Mouse (Mus musculus) heart, embryonic 15.5 days (tissue): Measurements from ENCODE around the gene Papss1. TPM values are rescaled to one million over a fixed set of nuclear protein-coding genes. Genes with fewer than 3 reads are reported as not detected.

Experiments
- ATAC-seq: fragments of 200-750 bp; cut with Nextera tagmentation; replicated peaks from 2 replicates; pipeline ENCODE4 v1.8.0; 2017; ENCODE audit warnings: low read depth, moderate TSS enrichment; ENCODE audit not compliant: insufficient number of reproducible peaks, insufficient read depth, low FRiP score
- H3K27ac ChIP-seq: fragments of 300-500 bp; sonication (generic); 2 replicates; pipeline ENCODE4 v1.5.1; 2015; ENCODE audit warnings: mild to moderate bottlenecking, inconsistent platforms
- H3K27me3 ChIP-seq: fragments of 300-500 bp; sonication (generic); 2 replicates; pipeline ENCODE4 v1.6.1; 2015; ENCODE audit warnings: inconsistent platforms
- H3K36me3 ChIP-seq: fragments of 300-500 bp; sonication (generic); 2 replicates; pipeline ENCODE4 v1.6.1; 2015; ENCODE audit warnings: mild to moderate bottlenecking, inconsistent platforms
- H3K4me1 ChIP-seq: fragments of 300-500 bp; sonication (generic); replicated peaks from 2 replicates; pipeline ENCODE4 v1.6.1; 2015; ENCODE audit warnings: inconsistent platforms
- H3K4me2 ChIP-seq: fragments of 300-500 bp; sonication (generic); 2 replicates; pipeline ENCODE4 v1.6.1; 2015; ENCODE audit warnings: inconsistent platforms, mild to moderate bottlenecking, moderate library complexity
- H3K4me3 ChIP-seq: fragments of 300-500 bp; sonication (generic); 2 replicates; pipeline ENCODE4 v1.5.1; 2015; ENCODE audit warnings: mild to moderate bottlenecking, inconsistent platforms
- H3K9ac ChIP-seq: fragments of 300-500 bp; sonication (generic); 2 replicates; pipeline ENCODE4 v1.6.1; 2015; ENCODE audit warnings: mild to moderate bottlenecking, inconsistent platforms
- H3K9me3 ChIP-seq: fragments of 300-500 bp; sonication (generic); replicated peaks from 2 replicates; pipeline ENCODE4 v1.6.1; 2016; ENCODE audit warnings: inconsistent platforms
- whole genome bisulfite sequencing: fragments of 180-500 bp; shearing (Covaris S2); methylation state at CpG from one replicate; pipeline ENCODE4 v1.1.7; 2015; ENCODE audit warnings: mixed read lengths; 5-methylcytosine and 5-hydroxymethylcytosine counted together
- polyA plus RNA-seq: library from polyadenylated mRNA; unstranded; fragments of >200 nt; fragmentation: Nextera tagmentation; extraction: Ambion mirVana; gene quantifications from 2 replicates; pipeline ENCODE4 v1.2.1, GENCODE M21; 2015

Papss1 gene
- polyA plus RNA-seq, 1 experiment from 2014 or later = 34.8 TPM

DNA sequence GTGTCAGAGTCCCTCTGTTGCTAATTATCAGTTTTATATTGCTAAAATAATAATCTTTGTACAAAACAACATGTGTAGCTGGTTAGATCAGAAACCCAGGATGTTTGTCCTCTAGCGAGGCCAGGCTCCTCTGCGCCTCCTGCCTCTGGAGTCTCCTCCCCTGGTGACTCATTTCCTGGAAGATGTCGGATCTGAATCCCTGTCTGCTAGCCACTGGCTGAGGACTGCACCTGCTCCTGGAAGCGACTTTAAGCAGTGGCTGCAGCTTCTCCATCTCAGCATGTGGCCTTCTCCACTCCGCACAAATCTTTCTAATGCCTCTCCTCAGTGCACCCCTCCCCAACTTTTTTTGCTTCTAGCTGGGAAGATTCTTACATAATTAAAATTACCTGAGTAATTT, 71.6 kb downstream of the Papss1 start:
- ATAC-seq = 0 out of 2 replicates have a peak, but pooled peaks have one; percentile 42
- 48% methylated on average over 5 of the region's 5 CpGs for WGBS

DNA sequence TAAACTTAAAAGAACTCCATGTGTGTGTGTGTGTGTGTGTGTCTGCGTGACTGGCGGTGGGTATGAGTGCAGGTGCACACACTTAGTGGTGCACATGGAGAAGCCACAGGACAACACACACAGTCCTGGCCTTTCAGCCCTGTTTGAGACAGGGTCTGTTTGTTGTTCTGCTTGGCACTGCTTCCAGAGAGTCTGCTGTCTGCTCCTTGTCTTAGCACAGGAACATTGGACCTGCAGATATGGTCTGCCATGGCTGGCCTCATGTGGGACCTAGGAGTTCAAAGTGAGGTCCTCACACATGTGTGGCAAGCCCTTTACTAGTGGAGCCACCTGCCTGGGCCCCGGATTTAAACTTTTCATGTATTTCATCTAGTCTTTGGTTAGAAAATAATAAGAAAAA, 72.4 kb downstream of the Papss1 start:
- peaks cover 6% of the 10 kb centered on the region; the same call in 1 of the 2 replicates for H3K4me1 ChIP-seq
- 87% methylated on average over 3 of the region's 3 CpGs for WGBS
- H3K36me3 ChIP-seq = no peaks in the 10 kb centered on the region
- H3K27me3 ChIP-seq = no peaks in the 10 kb centered on the region
- no peaks in the 10 kb centered on the region for H3K9me3 ChIP-seq
- H3K27ac ChIP-seq = no peak overlapping the region
- no peak overlapping the region for H3K9ac ChIP-seq
- ATAC-seq = no peak
- no peak overlapping the region for H3K4me2 ChIP-seq
- no peak overlapping the region for H3K4me3 ChIP-seq

More for the DNA sequence above, 71.6 kb downstream of the Papss1 start:
- Histone ChIP-seq H3K9ac (no peak overlapping the region), H3K4me1 (peaks cover 6% of the 10 kb centered on the region; the same call in 1 of the 2 replicates), H3K27me3 (no peaks in the 10 kb centered on the region), H3K36me3 (no peaks in the 10 kb centered on the region), H3K4me2 (no peak overlapping the region), H3K9me3 (no peaks in the 10 kb centered on the region), H3K27ac (no peak overlapping the region), H3K4me3 (no peak overlapping the region)

- peaks cover 6% of the 10 kb centered on the region; the same call in 1 of the 2 replicates for H3K4me1 ChIP-seq
- H3K9me3 ChIP-seq = no peaks in the 10 kb centered on the region
- H3K4me2 ChIP-seq = no peak overlapping the region
- ATAC-seq = no peak
- WGBS = 38% methylated on average over 10 of the region's 10 CpGs
- H3K36me3 ChIP-seq = no peaks in the 10 kb centered on the region
- no peak overlapping the region for H3K27ac ChIP-seq
- no peak overlapping the region for H3K9ac ChIP-seq
- H3K4me3 ChIP-seq = no peak overlapping the region
- H3K27me3 ChIP-seq = no peaks in the 10 kb centered on the region
These were observed 73.1 kb downstream of the Papss1 start for GRCm38 (mm10) chr3:131637664-131638063.

GRCm38 (mm10) chr3:131638216-131638615, 73.6 kb downstream of the Papss1 start:
- H3K4me1 ChIP-seq = peaks cover 6% of the 10 kb centered on the region; the same call in 1 of the 2 replicates
- no peak for ATAC-seq

DNA sequence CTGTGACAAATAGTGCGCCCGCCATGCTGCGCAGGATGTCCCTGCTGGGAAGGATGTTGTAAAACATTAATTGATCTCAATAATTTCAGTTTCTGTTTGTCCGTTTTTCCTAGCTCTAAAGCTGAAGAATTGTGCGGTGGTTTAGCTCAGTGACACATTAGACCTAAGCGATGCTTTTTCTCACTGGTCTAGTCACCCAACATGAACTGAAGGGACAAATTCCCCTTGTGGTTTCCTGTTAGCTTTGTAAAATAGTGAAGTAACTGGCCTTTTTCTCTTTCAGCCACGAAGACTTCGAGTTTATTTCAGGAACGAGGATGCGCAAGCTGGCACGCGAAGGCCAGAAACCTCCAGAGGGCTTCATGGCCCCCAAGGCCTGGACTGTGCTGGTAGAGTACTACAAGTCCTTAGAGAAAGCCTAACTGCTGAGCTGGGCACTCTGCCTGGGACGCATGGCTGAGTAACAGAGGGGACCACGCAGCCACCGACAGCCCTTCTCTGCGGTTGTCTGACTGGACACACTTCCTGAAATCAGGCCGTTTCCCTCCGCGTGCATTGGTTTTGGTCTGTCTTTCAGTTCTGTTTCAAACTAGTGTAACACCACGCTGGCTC, 78.2 kb downstream of the Papss1 start:
- Histone ChIP-seq H3K4me2 (no peak overlapping the region), H3K36me3 (peaks cover 3% of the 10 kb centered on the region; the same call in 1 of the 2 replicates), H3K4me1 (0 out of 2 replicates have a peak, but pooled peaks cover 3% of the 10 kb centered on the region), H3K9me3 (no peaks in the 10 kb centered on the region), H3K4me3 (no peak overlapping the region), H3K27ac (no peak overlapping the region), H3K27me3 (no peaks in the 10 kb centered on the region), H3K9ac (no peak overlapping the region)
- 85% methylated on average over 20 of the region's 20 CpGs for WGBS
- ATAC-seq = no peak

More at GRCm38 (mm10) chr3:131638216-131638615, 73.6 kb downstream of the Papss1 start:
- H3K27me3 ChIP-seq = no peaks in the 10 kb centered on the region
- H3K36me3 ChIP-seq = peaks cover 3% of the 10 kb centered on the region; the same call in 1 of the 2 replicates
- 70% methylated on average over 7 of the region's 7 CpGs for WGBS
- no peak overlapping the region for H3K27ac ChIP-seq
- H3K9ac ChIP-seq = no peak overlapping the region
- H3K4me2 ChIP-seq = no peak overlapping the region
- H3K9me3 ChIP-seq = no peaks in the 10 kb centered on the region
- H3K4me3 ChIP-seq = no peak overlapping the region

DNA sequence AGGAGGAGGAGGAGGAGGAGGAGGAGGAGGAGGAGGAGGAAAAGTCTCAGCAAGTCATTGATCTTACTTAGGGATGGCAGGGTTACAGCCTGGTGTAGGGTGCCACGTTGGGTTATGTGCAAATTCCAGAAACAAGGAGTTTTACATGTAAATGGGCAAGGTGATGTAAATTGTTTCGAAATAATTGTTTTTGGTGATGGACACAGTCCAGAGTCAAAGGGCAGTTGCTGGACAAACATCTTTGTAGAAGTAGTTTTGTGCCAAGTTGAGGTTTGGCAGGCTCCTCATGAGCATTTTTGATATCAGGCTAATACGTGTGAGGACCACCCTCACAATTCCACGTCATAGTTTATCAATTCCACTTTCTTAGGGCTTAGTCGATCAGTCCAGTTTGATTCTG, 80.6 kb downstream of the Papss1 start:
- 85% methylated on average over 5 of the region's 5 CpGs for WGBS
- H3K4me2 ChIP-seq = no peak overlapping the region
- no peak overlapping the region for H3K27ac ChIP-seq
- H3K36me3 ChIP-seq = peaks cover 3% of the 10 kb centered on the region; the same call in 1 of the 2 replicates
- H3K9me3 ChIP-seq = no peaks in the 10 kb centered on the region
- ATAC-seq = no peak
- no peak overlapping the region for H3K9ac ChIP-seq
- H3K27me3 ChIP-seq = no peaks in the 10 kb centered on the region
- H3K4me3 ChIP-seq = no peak overlapping the region
- no peaks in the 10 kb centered on the region for H3K4me1 ChIP-seq

DNA sequence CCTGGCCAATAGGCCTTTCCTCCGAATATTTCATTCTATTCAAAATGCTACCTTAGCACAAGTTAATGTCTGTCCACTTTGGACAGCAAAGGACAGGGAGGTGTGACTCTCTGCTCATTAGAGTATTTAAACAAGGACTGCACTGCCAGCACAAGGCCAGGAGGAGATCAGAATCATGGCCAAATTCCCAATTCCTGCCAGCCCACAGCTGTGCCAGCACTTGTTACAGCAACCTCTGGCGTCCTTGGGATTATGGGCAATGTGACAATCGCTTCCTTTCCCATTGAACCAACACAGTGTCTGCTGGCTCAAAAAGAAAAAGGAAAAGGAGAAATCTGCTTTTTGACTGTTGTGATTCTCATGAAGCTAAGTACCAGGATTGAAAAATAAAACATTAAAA, 89.8 kb downstream of the Papss1 start:
- Histone ChIP-seq H3K27ac (no peak overlapping the region), H3K4me2 (no peak overlapping the region), H3K36me3 (no peaks in the 10 kb centered on the region), H3K4me1 (peaks cover 7% of the 10 kb centered on the region; the same call in 1 of the 2 replicates), H3K9me3 (no peaks in the 10 kb centered on the region), H3K9ac (no peak overlapping the region), H3K4me3 (no peak overlapping the region), H3K27me3 (no peaks in the 10 kb centered on the region)
- no peak for ATAC-seq
- WGBS = 81% methylated on average over 3 of the region's 3 CpGs

DNA sequence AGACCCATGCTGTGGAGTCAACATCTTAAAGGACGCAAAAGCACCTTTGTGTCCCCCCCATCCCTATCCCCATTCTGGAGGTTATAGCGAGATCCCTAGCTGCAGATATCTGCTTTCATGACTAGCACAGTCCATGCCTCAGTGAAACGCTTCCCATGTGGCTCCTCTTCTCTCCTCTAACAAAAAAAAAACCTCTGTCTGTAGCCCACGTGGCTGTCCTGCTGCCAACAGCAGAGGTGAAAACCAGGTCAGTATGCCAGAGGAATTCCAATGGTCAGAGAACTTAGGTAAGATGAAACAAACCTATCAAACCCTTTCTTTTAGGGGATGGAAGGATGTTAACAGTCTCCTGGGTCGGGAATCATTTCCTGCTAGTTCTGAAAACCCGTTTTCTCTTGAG, 91.5 kb downstream of the Papss1 start:
- Histone ChIP-seq H3K27ac (no peak overlapping the region), H3K9ac (no peak overlapping the region), H3K4me3 (peak overlapping the region; percentile 28), H3K4me2 (peak overlapping the region; percentile 52), H3K4me1 (peaks cover 7% of the 10 kb centered on the region; the same call in 1 of the 2 replicates), H3K9me3 (no peaks in the 10 kb centered on the region), H3K27me3 (no peaks in the 10 kb centered on the region), H3K36me3 (no peaks in the 10 kb centered on the region)
- 32% methylated on average over 6 of the region's 6 CpGs for whole genome bisulfite sequencing
- ATAC-seq = peak; percentile 58; the same call in 1 of the 2 replicates

GRCm38 (mm10) chr3:131660126-131660525, 95.6 kb downstream of the Papss1 start:
- Histone ChIP-seq H3K36me3 (no peaks in the 10 kb centered on the region), H3K4me3 (no peak overlapping the region), H3K27me3 (no peaks in the 10 kb centered on the region), H3K9ac (no peak overlapping the region), H3K4me2 (no peak overlapping the region), H3K4me1 (peaks cover 7% of the 10 kb centered on the region; the same call in 1 of the 2 replicates), H3K9me3 (no peaks in the 10 kb centered on the region), H3K27ac (no peak overlapping the region)
- ATAC-seq = no peak

GRCm38 (mm10) chr3:131660629-131661028, 96.1 kb downstream of the Papss1 start:
- H3K36me3 ChIP-seq = no peaks in the 10 kb centered on the region
- no peaks in the 10 kb centered on the region for H3K9me3 ChIP-seq
- no peak overlapping the region for H3K4me3 ChIP-seq
- H3K9ac ChIP-seq = no peak overlapping the region
- H3K4me1 ChIP-seq = peaks cover 7% of the 10 kb centered on the region; the same call in 1 of the 2 replicates
- H3K4me2 ChIP-seq = no peak overlapping the region
- WGBS = 80% methylated on average over 4 of the region's 4 CpGs
- no peak for ATAC-seq
- no peaks in the 10 kb centered on the region for H3K27me3 ChIP-seq
- no peak overlapping the region for H3K27ac ChIP-seq

DNA sequence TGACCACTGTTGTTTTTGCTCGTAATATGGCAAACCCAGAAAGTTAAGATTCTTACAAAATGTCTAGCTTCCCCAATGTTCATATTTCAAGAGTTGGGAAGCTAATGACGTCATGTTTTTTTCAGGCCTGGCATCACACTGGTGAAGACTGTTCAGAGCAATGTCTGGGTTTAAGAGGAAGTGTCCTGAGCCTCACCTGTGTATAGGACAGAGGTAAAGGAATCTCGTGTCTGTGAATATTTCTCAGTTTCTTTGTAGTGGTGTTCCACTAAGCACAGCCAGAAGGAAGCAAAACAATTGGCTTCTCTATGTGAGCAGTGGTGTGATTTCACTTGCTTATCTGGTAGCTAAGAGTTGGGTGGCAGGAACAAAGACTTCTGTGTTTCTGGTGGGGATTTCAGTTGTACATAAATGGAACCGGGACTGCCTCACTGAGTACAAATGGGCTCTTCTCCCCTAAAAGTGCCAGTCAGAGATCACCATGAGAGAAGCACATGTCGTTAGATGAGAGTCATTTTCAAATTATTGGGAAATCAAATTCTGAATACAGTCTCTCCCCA, 98.1 kb downstream of the Papss1 start:
- Histone ChIP-seq H3K27ac (no peak overlapping the region), H3K9ac (no peak overlapping the region), H3K4me3 (no peak overlapping the region), H3K4me2 (no peak overlapping the region), H3K9me3 (no peaks in the 10 kb centered on the region), H3K27me3 (no peaks in the 10 kb centered on the region), H3K4me1 (no peaks in the 10 kb centered on the region), H3K36me3 (no peaks in the 10 kb centered on the region)
- ATAC-seq = no peak
- 68% methylated on average over 5 of the region's 5 CpGs for WGBS

DNA sequence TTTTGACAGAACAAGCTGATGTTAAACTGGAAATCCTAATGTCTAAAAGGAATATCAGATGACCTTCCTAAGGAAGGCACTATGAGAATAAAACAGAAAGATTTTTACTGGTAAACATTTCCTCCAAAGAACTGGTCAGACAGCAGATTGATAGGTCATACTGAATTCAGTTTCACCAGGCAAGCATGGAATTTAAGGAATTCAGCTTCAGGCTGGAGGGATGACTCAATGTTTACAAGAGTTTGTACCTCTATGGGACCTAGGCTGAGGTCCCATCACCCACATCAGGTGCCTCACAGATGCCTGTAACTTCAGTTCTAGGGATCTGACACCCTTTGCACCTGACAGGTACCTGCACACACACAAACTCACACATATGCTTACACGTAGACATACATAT, 105.3 kb downstream of the Papss1 start:
- no peak for ATAC-seq
- WGBS = 74% methylated on average over 1 of the region's 1 CpGs
- Histone ChIP-seq H3K36me3 (no peaks in the 10 kb centered on the region), H3K9ac (no peak overlapping the region), H3K27me3 (no peaks in the 10 kb centered on the region), H3K4me2 (no peak overlapping the region), H3K27ac (no peak overlapping the region), H3K4me1 (no peaks in the 10 kb centered on the region), H3K9me3 (no peaks in the 10 kb centered on the region), H3K4me3 (no peak overlapping the region)
